Mouse (Mus musculus) 416B (cell line): ENCODE measurements around the gene Csf2.
A peak's percentile ranks its signal among the peaks of the same experiment; 100 is the strongest.
"Not testable (repeated sequence)": the region's sequence is repeated elsewhere in the genome, so short reads cannot be mapped to it uniquely, and the experiment has no call there.

Experiments
- DNase-seq: peaks from one replicate; pipeline ENCODE4 v3.0.0; 2011; ENCODE audit warnings: low read depth

Csf2 gene

DNA sequence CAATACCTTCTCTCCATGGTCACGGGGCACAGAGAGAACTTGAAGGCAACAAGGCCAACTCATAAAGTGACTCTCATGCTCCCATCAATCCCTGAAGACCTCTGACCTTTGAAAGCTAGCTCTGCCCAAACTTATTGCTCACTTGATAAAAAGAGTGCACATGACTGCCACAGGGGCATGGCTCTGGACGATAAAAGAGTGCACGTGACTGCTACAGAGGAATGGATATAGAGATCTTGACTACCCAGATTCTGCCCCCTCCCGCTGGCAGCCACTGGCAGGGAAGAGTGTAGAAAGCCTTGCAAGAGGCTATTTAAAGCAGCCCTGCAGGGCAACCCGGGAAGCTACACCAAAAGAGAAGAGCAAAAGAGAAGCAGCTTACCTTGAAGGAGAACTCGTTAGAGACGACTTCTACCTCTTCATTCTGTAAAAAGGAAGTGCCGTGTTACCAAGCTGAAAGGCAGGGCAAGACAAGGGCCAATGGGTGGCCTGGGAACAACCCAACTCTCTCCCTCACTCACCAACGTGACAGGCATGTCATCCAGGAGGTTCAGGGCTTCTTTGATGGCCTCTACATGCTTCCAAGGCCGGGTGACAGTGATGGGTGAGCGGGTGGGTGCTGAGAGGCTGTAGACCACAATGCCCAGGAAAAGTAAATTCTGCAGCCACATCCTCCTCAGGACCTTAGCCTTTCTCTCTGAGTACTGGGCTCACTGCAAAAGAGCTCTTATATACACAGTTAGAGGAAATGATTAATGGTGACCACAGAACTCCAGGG, at the start of gene Csf2:
Gene Csf2 (minus strand): TSS at position 728 of the 778 bp plus-strand sequence.
- peak; percentile 80 for DNase-seq

DNA sequence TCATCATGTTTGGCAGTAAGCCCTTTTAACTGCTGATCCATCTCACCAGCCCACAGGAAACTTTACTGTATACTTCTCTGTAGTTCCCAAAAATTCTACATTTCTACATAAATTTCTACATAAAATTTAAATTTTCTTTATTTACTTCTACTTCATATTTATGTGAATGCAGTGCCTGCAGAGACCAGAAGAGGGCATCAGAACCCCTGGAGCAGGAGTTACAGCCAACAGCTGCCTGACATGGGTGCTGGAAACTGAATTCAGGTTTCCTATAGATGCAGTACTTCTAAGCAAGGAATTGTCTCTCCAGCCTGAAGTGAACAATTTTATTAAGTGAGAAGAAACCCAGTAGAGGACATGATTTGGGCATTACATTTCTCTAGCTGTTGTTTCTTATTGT, 49.3 kb upstream of the Csf2 start:
- DNase-seq = peak; percentile 11

DNA sequence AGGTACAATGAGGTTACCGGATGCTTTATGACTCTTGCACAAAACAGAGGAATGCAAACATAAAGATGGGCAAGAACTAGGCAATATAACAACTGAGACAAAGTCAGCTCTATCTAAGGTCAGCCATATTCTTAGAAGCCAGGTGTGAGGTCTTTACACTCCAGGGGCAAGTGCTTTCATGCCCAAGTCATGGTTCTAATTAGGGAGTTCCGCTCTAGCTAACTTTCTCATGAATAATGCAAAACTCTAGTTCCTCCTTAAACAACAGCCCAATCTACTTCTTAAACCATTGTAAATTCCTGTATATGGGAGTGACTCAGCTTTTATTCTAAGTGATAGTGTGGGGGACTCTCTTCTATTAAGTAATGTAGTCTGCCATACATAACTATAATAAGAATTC, 48.0 kb upstream of the Csf2 start:
- DNase-seq = not testable (repeated sequence)

DNA sequence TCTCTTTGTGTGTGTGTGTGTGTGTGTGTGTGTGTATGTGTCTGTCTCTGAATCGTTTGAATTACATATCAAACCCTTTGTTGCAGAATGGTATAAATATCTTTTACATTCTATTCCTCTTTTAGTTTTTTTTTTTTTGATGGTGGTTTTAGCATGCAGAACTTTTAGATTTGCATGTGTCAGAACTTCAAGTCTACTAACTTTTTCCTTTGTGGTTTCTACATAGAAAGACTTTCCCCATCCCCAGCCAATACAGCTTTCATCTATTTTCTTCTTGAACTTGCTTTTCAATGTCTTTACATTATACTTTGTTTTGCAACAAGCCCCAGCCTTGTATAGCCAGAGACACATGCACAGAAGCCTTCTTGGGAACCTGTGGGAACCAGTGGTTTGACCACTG, 47.3 kb upstream of the Csf2 start:
- DNase-seq = no peak

DNA sequence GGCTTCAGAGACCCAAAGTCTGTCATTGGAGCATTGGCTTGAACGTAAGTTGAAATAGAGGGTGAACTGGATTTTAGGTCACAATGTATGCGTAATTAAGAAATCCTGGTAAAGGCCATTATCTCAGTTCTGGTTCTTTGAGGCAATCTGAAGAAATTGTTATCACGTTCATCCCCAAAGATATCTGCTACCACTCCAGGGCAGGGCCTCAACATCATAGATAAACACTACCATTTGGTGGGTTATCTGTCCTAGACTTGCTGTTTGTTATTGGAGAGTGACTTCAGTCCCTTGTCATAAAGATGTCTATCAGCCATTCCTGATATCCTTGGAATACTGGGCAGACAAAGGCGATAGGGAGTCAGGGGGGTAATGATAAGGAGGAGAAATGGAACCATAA, 46.5 kb upstream of the Csf2 start:
- DNase-seq = no peak

DNA sequence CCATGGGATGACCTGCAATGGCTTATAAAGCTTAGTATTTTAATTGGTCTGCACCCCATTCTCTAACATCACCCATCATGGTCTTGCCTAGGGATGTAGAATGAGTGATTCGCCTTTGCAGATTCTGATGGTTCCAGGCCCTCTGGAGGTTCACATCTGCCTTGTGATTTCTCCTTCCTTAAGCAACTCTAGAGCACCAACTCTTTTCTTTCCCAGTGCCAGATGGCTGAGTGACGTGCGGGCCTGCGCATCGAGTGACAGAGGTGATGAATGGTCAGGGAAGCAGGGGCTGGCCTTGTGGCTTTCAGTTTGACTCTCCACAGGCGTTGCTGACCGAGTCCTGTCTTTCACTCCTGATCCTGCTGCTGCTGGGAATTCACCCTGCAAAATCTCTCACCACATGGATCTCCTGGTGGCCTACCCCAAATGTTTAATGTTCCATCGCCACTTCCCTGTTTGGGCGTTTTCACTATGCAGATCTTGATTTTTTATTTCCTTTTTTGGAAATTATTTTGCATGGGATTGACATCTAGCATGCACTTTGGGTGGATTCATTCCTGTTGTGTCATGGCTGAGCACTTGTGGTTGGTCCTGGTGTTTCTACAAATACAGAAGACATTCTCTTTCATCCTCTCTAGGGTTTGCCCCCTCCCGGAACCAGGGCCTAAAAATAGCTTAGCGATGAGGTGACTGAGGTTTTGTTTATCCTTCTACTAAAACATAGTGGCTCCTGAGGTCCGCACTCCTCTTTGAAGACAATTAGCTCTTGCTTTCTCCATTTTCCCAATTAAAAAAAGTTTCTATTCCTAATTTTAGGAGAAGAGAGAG, 44.7 kb upstream of the Csf2 start:
- no peak for DNase-seq

DNA sequence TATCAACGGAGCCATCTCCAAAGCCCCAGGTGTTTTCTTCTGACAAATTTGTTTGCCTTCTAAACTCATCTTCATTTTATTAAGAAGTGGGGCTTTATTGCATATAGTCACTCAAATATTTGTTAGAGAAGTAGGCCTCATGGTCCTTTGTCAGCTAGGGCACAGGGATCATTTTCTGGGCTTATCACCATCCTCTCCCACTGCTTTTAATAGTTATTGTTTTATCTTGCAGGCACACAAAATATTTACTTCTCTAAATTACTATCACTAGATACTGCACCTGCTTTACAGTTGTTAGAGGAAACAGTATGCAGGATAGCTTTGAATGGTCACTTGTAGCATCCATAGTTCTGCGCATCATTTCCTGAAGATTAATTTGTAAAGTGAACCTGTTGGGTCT, 42.7 kb upstream of the Csf2 start:
- no peak for DNase-seq

DNA sequence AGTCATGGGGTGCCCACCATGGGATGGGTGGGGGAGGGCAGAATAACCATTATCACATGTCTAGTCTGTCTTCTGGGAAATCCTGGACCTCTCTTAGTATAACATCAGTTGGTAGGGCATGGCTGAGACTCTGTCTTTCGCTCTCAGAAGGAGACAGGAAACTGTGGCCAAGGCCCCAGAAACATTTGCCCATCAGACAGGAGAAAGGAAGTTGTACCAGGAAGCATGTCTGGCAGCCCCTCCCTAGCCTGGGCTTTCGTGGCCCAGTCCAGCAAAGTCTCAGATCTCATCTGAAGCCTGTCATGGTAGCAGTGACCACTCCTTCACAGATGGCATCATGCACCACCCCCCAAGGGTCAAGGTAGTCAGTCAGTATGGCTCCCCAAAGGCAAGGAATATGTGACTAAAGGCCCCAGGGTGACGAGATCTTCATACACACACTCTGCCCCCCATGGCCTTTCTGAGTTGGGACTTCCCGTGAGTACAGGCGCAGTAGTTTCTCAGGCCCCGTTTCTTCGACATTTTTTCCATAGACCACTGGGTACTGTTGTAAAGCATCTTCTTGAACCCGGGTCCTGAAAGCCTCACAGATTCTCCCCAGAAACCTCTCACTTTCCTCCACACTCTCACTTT, 38.5 kb upstream of the Csf2 start:
- peak; percentile 5 for DNase-seq

DNA sequence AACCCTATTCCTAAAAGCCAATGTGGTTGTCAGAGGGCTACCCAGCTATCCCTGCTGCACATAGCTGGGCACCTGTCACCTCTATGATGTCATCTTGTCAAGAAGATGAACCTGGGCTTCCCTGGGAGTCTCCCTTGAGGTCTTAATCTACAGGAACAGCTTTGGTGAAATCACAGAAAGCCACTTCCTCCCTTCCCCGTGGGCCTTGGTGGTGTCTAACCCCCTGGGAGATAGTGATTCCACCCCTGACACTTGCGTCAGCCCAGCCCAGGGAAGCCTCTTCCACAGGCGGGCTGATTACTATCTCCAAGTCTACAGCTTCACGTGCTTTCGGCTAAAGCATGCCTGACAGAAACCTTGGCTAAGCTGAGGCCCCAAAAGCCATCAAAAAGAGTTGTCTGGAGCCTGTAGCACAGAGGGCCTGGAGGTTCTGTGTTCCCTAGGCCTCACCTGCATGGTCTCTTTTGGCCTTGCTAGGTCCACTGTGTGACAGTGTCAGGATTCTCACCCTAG, 22.0 kb upstream of the Csf2 start:
- no peak for DNase-seq

DNA sequence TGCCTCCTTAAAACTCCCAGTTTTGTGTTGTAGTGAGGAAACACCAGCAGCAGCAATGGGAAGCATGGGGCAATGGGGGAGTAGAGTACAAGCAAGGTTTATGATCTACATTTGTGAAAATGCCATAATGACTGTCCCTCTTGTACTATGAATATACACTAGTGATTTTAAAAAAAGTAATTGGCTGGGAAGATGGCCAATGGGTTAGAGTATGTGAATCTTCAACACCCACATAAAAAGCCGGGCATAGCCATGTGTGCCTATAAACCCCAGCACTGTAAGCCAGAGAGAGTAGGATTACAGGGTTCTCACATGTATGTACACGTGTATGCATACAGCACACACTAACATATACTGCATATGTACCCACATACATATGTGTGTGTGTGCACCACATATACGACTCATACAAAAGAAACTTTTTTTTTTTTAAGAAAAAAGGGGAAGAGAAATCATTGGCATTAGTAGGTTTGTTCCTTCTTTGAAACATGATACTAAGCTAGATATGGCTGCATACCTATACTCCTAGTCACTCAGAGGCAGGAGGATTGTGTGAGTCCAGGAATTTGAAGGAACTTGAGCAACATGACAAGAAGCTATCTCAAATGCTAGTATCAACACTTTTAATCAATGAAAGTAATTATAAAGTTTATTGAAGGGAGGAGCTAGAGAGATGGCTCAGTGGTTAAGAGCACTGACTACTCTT, 19.9 kb upstream of the Csf2 start:
- no peak for DNase-seq

DNA sequence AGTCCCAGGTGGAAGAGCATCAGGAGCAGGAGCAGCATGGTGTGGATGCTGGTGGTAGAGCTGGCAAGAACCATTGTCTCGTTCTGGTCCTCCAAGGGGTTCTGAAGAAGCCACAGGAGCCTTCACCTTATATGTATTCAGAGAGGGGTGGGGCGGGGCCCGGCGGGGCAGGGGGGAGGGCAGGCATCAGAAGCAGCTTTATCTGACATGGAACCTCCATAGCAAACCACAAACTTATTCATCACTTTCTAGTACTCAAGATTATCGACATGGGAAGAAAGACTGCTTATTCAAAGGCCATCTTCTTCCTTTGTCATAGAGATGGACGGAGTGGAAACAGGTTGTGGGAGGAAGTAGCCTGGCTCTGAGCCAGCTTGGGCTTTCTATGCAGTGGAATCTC, 17.7 kb upstream of the Csf2 start, which contains the start of gene Il3:
Gene Il3 (minus strand): TSS at position 101 of the 400 bp plus-strand sequence.
- DNase-seq = no peak

DNA sequence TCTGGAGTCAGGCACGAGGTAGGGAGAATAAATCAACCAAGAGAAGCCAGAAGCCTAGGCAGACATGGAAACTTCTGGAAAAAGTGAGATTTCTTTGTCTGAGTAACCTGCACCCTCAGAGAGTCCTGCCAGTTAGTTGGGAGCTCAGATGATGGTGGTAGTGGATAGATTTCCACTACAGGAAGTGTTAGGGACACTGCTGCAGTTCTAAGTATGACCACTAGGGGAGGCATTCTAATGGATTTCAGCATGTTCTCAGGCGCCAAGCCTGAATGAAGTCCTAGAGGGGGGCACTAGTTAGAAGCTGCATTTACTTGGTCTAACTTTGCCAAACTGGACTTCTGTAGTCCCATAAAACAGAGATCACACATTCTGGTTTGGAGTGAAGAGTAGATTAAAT, 15.1 kb upstream of the Csf2 start:
- DNase-seq = peak; percentile 54

DNA sequence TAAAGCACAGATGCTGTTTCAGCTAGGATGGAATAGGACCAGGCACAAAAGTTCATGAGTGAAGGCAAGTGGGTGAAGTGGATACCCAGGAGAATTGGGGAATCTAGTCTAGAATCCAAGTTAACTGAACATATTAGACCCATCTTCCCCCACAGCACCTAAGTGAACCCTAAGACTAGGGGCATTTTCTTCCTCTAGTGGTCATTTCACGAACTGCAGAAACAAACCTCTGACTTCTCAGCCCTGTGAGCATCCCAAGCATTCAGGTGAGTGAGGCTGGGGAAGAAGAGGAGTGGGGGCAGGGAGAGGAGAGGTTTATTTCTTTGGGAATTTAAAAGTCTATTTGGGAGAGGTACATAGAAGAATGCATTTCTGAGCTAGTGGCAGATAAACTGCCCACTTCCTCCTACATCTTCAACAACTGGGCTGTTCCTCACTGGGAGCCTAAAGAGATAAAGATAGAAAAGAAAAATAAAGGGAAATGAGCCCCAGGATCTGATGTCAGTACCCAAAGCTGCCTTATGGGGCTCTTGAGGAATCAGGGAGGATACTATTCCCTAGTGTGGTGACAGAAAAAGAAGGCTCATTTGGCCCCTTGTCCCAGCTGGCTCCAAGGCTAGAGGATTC, 14.1 kb upstream of the Csf2 start:
- DNase-seq = no peak

DNA sequence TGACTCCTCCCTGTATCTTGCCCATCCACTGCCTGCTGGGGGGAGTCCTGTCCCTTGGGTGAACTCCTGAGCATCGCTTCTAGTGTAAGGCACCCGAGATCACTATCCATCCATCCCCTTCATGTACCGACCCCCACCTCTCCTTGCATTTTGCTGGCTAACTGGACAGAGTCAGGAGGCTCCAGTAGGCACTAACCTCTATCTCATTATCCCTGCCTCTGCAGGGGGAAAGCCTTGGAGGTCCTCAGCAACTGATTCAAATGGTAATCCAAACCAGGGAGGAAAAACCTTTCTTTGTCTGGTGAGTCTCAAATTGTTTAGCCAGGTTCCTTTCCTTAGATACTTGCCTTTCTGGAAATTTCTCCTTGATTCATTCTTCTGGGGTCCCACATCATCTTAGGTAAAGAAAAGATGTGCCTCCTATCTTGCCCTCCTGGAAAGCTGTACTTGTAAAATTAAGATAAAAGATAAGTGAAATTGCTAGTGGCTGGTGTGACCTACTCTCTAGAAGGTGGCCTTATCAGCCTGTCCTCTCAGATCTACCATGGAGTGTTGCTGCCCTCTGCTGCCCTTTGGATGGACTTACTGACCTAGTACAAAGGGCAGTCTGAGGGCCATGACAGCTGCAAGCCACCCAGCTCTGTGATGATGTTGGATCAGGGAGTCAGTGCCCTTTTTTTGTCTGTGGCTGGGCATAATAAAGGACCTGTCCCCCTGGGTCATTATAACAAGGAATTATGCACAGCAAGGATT, 7.3 kb upstream of the Csf2 start:
- DNase-seq = peak; percentile 88

DNA sequence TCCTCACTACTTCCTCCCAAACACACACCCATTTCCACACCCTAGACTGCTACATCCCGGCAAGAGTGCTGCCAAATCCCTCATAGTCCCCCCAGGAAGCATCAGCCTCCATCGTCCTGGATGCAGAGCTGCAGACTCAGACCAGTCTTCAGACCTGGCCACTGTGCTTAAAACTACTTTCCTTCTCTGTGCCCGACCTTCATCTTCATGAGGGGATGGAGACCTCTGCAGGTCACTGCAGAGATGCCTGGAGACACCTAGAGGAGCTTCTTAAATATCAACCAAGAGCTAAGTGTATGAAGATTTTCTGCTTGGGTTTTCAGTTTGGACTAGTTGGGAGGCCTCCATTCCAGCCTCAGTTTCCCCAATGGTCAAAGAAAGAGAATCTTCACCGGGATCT, 4.6 kb upstream of the Csf2 start:
- peak; percentile 70 for DNase-seq

DNA sequence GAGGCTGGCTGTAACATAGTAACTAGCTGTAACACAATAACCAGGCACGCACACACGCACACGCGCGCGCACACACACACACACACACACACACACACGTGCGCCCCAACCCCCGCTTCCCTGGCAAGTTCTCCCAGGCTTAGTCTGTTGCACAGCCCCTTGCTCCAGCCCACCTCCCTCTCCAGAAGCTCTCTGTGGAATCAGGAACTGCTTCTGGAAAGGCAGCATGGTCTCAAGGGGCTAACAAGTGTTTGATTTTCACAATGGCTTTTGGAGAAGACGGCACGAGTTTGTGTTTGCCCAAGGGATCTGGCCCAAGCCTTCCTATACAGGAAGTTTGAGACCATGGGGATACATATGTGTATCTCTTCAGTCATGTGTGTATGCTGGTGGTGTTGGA, 1.1 kb upstream of the Csf2 start:
- DNase-seq = no peak

DNA sequence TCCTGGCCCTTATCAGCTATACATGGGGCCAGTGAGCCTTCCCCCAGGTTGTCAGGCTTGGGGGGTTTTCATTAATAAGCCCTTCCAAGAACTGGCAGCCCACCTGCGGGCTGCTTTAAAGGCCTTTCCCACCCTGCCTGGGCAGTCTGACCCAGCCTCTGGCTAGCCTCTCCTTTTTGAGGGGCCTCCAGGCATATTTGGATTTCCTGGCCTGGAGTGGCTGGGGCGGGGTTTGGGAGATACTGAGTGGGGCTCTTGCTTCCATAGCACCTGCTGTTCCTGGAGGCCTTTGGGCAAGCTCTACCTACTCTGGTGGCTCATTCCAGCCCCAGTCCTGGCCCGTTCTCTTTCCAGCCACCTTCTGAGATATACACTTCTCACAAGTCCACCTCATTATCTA, 281 bp upstream of the Csf2 start:
- DNase-seq = no peak

DNA sequence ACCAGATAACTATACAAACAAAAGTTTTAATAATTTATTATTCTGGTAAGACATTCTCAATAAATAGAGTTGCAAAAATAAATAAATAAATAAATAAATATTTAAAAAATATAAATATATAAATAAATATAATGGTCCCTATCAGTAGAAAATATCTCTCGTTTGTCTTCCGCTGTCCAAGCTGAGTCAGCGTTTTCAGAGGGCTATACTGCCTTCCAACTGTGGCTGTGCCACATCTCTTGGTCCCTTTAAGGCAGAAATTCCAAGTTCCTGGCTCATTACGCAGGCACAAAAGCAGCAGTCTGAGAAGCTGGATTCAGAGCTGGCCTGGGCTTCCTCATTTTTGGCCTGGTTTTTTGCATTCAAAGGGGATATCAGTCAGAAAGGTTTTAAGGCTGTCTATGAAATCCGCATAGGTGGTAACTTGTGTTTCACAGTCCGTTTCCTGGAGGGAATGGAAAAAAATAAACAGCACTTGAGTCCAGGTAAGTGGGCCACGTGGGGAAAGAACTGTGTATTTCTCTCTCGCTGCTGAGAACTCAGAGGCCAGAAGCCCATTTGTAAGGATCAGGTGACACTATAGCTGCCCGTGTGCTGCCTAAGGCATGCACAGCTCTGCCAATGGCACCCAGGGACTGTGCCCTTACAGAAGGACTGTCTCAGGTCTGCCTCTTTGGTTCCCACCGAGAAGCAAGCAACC, 2.1 kb downstream of the Csf2 start:
- DNase-seq = no peak

DNA sequence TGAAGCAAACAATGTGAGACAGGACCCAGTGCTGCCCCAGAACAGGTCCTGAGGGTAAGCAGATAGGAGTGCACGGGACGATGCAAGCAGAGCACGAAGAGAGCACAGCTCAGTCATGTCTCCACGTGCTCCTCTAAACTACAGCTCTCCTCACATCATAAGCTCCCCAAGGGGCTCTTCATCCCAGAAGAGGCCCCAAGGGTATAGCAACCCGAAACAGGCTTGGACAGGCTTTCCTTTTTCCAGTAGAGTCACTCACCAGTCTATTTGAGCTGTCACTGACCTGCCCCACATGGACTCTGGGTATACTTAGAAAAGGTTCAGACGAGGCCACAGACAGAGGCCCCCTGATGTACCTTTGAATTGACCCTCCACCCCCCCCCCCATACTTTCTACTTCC, 5.0 kb downstream of the Csf2 start:
- DNase-seq = no peak

DNA sequence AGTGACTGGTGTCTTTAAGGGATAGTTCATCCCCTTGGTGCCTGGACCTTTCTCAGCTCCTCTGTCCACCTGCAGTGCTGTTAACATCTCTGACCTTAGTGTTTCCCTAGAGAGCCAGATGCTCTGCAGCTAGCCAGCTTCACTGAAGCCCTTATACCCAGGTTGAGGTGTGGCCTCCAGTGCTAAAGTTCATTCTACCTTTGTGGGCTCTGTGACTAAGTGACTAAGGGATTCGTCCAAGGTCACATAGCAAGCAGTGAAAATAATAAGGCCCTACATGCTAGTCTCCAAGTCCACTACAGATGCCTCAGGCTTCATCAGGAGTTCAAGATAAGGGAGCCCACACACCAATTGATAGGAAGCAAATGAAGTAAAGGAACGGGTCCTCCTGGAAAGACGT, 7.0 kb downstream of the Csf2 start:
- no peak for DNase-seq
